Mouse (Mus musculus): ENCODE data around the gene Tmem176b. TPM values are rescaled to one million over a fixed set of nuclear protein-coding genes. Genes with fewer than 3 reads are reported as not detected.
A peak's percentile ranks its signal among the peaks of the same experiment; 100 is the strongest.
"Not testable (repeated sequence)": the region's sequence is repeated elsewhere in the genome, so short reads cannot be mapped to it uniquely, and the experiment has no call there.

Tmem176b gene
- polyA plus RNA-seq, 1 experiment from 2014 or later, result 329 TPM

DNA sequence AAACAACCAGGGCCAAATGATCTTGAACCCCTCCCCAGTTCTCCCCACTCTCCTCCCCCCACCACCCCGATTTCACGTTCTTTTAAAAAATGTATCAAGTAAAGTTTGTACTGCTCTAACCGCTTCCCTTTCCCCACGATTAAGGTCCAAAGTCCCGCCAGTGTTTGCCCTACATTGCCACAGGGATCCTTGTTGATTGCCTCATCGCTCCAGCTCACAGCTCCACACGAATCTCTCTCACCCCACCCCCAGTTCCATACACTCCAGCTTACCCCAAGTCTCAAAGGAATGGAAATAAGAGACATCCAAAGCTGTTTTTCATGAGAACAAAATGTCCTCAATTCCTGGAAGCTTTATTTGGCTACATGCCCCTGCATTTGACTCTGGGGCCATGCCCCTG lies 16.3 kb downstream of the Tmem176b start:
- H3K27ac ChIP-seq (ENCODE audit: low read length), result no peak overlapping the region
- H3K4me1 ChIP-seq (ENCODE audit: control insufficient read depth, insufficient read depth, low read length), result peaks cover 12% of the 10 kb centered on the region; the same call in 1 of the 2 replicates
- H3K9ac ChIP-seq (replicated peaks; ENCODE audit: low read depth, low read length), result no peak overlapping the region
- ATAC-seq (ENCODE audit: insufficient number of reproducible peaks, insufficient read depth, low FRiP score, low read depth), result no peak
- H3K36me3 ChIP-seq (ENCODE audit: control insufficient read depth, insufficient read depth, low read length), result no peaks in the 10 kb centered on the region
- H3K4me2 ChIP-seq (replicated peaks; ENCODE audit: low read depth, low read length), result no peak overlapping the region
- WGBS, result 55% methylated on average over 7 of the region's 7 CpGs
- no peak overlapping the region for H3K4me3 ChIP-seq (ENCODE audit: low read depth, low read length)
- no peaks in the 10 kb centered on the region for H3K9me3 ChIP-seq (ENCODE audit: control insufficient read depth, low read depth, low read length)
- H3K27me3 ChIP-seq (ENCODE audit: control insufficient read depth, insufficient read depth, low read length), result no peaks in the 10 kb centered on the region

DNA sequence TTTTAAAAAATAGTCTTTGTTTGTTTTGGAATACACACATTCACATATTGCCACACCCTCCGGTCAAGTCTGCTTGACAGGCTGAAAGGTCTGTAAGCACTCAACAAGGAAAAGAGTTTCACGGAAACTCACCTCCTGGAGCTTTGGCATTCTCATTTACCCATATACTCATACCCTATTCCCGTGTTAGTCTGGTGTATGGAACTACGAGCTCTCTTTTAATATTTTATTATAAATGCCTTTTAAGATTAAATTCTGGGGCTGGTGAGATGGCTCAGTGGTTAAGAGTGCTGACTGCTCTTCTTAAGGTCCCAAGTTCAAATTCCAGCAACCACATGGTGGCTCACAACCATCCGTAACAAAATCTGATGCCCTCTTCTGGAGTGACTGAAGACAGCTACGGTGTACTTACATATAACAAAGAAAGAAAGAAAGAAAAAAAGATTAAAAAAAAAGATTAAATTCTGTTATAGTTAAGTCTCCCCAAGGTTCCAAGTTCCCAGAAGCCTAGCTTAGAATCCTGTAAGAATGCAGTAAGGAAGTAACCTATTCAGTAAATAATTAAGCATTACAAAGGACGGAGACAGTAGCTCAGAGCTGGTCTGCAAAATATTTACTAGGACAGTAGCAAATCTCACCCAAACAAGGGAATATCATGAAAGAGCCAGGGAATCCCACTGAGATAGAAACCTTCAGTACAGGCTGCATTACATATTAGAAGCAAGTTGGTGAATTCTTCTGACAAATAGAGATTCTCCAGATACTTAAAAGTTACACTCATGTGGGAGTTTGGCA lies 19.1 kb downstream of the Tmem176b start:
- H3K27me3 ChIP-seq (ENCODE audit: control insufficient read depth, insufficient read depth, low read length); H3K4me2 ChIP-seq (replicated peaks; ENCODE audit: low read depth, low read length); H3K4me1 ChIP-seq (ENCODE audit: control insufficient read depth, insufficient read depth, low read length); ATAC-seq (ENCODE audit: insufficient number of reproducible peaks, insufficient read depth, low FRiP score, low read depth); H3K36me3 ChIP-seq (ENCODE audit: control insufficient read depth, insufficient read depth, low read length); H3K9ac ChIP-seq (replicated peaks; ENCODE audit: low read depth, low read length); H3K9me3 ChIP-seq (ENCODE audit: control insufficient read depth, low read depth, low read length); H3K27ac ChIP-seq (ENCODE audit: low read length); H3K4me3 ChIP-seq (ENCODE audit: low read depth, low read length): not testable (repeated sequence)
- WGBS, result 83% methylated on average over 7 of the region's 7 CpGs

DNA sequence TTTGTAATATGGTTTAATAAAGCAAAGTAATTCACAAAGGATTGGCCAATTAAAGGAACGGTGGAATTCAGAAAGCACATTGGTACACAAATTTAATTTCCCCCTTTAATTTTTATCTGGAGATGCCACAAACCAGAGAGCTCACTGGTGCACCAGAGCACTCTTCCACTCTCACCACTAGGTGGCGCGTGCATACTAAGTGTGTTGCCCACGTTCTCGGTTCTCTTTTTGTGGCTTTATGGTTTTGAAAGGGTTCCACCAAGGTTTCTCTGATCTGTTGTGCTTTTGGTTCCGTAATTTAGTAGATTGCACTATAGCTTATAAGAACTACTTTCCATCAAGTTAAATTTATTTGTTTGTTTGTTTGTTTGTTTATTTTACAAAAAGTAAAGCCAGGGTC lies 23.5 kb downstream of the Tmem176b start:
- Histone ChIP-seq H3K4me1 (ENCODE audit: control insufficient read depth, insufficient read depth, low read length) (no peaks in the 10 kb centered on the region), H3K9ac (replicated peaks; ENCODE audit: low read depth, low read length) (no peak overlapping the region), H3K27ac (ENCODE audit: low read length) (no peak overlapping the region), H3K9me3 (ENCODE audit: control insufficient read depth, low read depth, low read length) (no peaks in the 10 kb centered on the region), H3K36me3 (ENCODE audit: control insufficient read depth, insufficient read depth, low read length) (no peaks in the 10 kb centered on the region), H3K4me3 (ENCODE audit: low read depth, low read length) (no peak overlapping the region), H3K4me2 (replicated peaks; ENCODE audit: low read depth, low read length) (no peak overlapping the region), H3K27me3 (ENCODE audit: control insufficient read depth, insufficient read depth, low read length) (no peaks in the 10 kb centered on the region)
- no peak for ATAC-seq (ENCODE audit: insufficient number of reproducible peaks, insufficient read depth, low FRiP score, low read depth)
- 6% methylated on average over 6 of the region's 6 CpGs for WGBS

DNA sequence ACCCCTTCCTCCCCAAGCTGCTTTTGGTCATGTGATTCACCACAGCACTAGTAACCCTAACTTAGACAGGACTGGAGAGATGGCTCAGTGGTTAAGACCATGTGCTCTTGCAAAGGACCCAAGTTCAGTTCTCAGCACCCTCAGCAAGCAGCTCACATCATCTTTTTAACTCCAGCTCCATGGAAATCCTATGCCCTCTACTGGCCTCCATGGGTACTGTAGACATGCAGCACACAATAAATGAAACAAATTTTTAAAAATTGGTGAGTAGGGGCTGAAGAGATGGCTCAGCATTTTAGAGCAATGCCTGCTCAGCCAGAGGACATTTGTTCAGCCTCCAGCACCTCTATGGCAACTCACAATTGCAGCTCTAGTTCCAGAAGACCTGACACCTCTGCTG lies 26.3 kb downstream of the Tmem176b start:
- H3K27me3 ChIP-seq (ENCODE audit: control insufficient read depth, insufficient read depth, low read length), result no peaks in the 10 kb centered on the region
- no peak overlapping the region for H3K4me3 ChIP-seq (ENCODE audit: low read depth, low read length)
- no peaks in the 10 kb centered on the region for H3K4me1 ChIP-seq (ENCODE audit: control insufficient read depth, insufficient read depth, low read length)
- no peak for ATAC-seq (ENCODE audit: insufficient number of reproducible peaks, insufficient read depth, low FRiP score, low read depth)
- no peaks in the 10 kb centered on the region for H3K9me3 ChIP-seq (ENCODE audit: control insufficient read depth, low read depth, low read length)
- no peak overlapping the region for H3K4me2 ChIP-seq (replicated peaks; ENCODE audit: low read depth, low read length)
- H3K9ac ChIP-seq (replicated peaks; ENCODE audit: low read depth, low read length), result no peak overlapping the region
- no peaks in the 10 kb centered on the region for H3K36me3 ChIP-seq (ENCODE audit: control insufficient read depth, insufficient read depth, low read length)
- no peak overlapping the region for H3K27ac ChIP-seq (ENCODE audit: low read length)

DNA sequence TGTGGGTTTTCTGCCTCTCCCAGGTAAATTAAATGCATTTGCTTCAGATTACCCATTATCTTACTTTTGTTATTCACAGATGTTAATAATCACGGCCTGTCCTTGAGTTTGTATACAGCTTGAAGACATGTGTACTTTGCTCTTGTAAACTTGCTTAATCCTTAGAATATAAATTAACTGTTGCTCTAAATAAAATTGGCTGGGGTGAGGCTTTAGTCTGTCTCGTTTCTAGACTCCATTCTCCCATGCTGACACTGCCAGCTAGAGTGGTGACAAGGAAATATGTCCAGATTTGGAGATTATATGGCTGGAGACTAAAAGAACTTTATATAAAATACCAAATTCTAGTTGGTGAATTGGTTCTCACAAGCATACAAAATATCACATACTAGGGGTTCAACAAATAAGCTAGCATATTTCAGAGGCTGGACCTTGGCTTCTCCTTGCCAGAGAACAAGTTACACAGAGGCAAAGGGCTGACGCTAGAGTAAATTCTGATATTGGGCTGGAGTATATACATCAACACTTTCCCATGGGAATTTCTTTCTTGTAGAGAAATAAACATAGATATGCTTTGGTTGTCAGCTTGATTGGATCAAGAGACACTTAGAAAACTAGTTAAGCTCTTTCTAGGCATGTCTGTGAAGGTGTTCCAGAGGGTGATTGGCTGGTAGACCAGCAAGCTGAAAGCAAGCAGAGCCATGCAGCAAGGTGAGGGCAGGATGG lies 31.6 kb downstream of the Tmem176b start:
- Histone ChIP-seq H3K4me2 (replicated peaks; ENCODE audit: low read depth, low read length) (no peak overlapping the region), H3K9me3 (ENCODE audit: control insufficient read depth, low read depth, low read length) (no peaks in the 10 kb centered on the region), H3K27me3 (ENCODE audit: control insufficient read depth, insufficient read depth, low read length) (no peaks in the 10 kb centered on the region), H3K9ac (replicated peaks; ENCODE audit: low read depth, low read length) (no peak overlapping the region), H3K36me3 (ENCODE audit: control insufficient read depth, insufficient read depth, low read length) (no peaks in the 10 kb centered on the region), H3K27ac (ENCODE audit: low read length) (peak overlapping the region; percentile 71), H3K4me3 (ENCODE audit: low read depth, low read length) (no peak overlapping the region), H3K4me1 (ENCODE audit: control insufficient read depth, insufficient read depth, low read length) (no peaks in the 10 kb centered on the region)
- 47% methylated on average over 3 of the region's 3 CpGs for WGBS
- ATAC-seq (ENCODE audit: insufficient number of reproducible peaks, insufficient read depth, low FRiP score, low read depth), result no peak; the same call in 1 of the 2 replicates

DNA sequence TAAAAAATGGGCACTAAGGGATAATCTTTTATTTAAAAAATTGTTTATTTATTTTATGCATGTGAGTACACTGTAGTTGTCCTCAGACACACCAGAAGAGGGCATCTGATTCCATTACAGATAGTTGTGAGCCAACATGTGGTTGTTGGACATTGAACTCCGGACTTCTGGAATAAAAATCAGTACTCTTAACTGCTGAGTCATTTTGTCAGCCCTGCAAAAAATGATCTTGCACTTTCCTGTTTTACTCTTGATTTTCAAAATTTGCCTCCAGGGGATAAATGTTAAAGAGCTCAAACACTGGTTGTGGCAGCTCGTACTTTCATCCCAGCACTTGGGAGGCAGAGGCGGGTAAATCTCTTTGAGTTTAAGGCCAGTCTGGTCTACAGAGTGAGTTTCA lies 34.5 kb downstream of the Tmem176b start:
- Histone ChIP-seq H3K9ac (replicated peaks; ENCODE audit: low read depth, low read length) (no peak overlapping the region), H3K4me1 (ENCODE audit: control insufficient read depth, insufficient read depth, low read length) (no peaks in the 10 kb centered on the region), H3K4me2 (replicated peaks; ENCODE audit: low read depth, low read length) (no peak overlapping the region), H3K4me3 (ENCODE audit: low read depth, low read length) (no peak overlapping the region), H3K27me3 (ENCODE audit: control insufficient read depth, insufficient read depth, low read length) (no peaks in the 10 kb centered on the region), H3K9me3 (ENCODE audit: control insufficient read depth, low read depth, low read length) (no peaks in the 10 kb centered on the region), H3K27ac (ENCODE audit: low read length) (no peak overlapping the region), H3K36me3 (ENCODE audit: control insufficient read depth, insufficient read depth, low read length) (no peaks in the 10 kb centered on the region)
- WGBS, result 83% methylated on average over 3 of the region's 3 CpGs
- ATAC-seq (ENCODE audit: insufficient number of reproducible peaks, insufficient read depth, low FRiP score, low read depth), result no peak

DNA sequence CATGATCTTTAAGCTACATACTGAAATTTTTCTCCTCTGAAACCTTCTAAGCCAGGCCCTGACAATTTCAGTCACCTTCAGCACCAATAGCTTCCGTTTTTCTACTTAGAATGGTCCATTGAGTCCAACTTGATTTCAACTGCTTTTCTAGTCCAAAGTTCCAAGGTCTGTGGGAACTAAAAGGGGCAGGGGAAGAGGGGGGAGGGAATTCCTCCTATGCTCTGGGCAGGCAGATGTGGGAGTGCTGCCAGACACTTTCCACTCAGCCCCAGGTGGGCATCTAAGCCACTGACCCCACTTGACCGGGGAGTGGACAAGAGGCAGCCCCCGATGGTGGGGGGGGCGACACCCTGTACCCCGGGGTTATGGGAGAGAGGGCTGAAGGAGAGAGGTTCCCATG lies 37.0 kb downstream of the Tmem176b start:
- no peak overlapping the region for H3K9ac ChIP-seq (replicated peaks; ENCODE audit: low read depth, low read length)
- no peaks in the 10 kb centered on the region for H3K9me3 ChIP-seq (ENCODE audit: control insufficient read depth, low read depth, low read length)
- no peak overlapping the region for H3K4me3 ChIP-seq (ENCODE audit: low read depth, low read length)
- no peak overlapping the region for H3K4me2 ChIP-seq (replicated peaks; ENCODE audit: low read depth, low read length)
- H3K27me3 ChIP-seq (ENCODE audit: control insufficient read depth, insufficient read depth, low read length), result no peaks in the 10 kb centered on the region
- WGBS, result 84% methylated on average over 5 of the region's 5 CpGs
- no peak overlapping the region for H3K27ac ChIP-seq (ENCODE audit: low read length)
- no peak for ATAC-seq (ENCODE audit: insufficient number of reproducible peaks, insufficient read depth, low FRiP score, low read depth)
- no peaks in the 10 kb centered on the region for H3K4me1 ChIP-seq (ENCODE audit: control insufficient read depth, insufficient read depth, low read length)
- no peaks in the 10 kb centered on the region for H3K36me3 ChIP-seq (ENCODE audit: control insufficient read depth, insufficient read depth, low read length)

DNA sequence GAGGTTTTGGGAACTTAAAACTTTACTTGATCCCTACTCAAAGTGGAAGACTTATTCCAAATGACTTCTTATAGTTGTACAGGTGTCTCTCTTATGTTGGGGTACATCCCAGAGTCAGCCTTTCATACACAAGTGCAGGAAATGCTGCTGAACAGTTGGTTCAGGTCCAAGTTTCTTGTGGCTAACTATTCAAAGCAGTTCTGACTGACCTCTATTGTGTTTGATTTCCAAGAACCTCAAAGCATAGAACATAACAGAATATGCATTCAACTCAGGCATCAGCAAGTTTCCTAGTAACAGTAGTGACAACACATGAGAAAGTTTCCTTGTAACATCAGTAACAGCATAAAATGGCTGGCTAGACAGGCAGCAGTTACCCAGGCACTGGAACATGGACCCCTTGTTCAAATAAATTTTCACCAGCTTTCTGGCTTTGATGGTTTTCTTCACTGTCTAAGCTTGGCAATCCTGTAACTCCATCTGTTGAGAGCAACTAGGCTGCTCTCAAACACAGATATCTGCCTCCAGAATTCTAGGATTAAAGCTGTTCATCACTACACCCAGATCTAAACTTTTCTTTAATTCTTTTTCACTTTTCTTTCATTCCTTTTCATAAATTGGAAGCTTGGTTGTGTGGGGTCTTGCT lies 37.8 kb downstream of the Tmem176b start:
- Histone ChIP-seq H3K4me1 (ENCODE audit: control insufficient read depth, insufficient read depth, low read length) (no peaks in the 10 kb centered on the region), H3K9me3 (ENCODE audit: control insufficient read depth, low read depth, low read length) (no peaks in the 10 kb centered on the region), H3K36me3 (ENCODE audit: control insufficient read depth, insufficient read depth, low read length) (no peaks in the 10 kb centered on the region), H3K4me2 (replicated peaks; ENCODE audit: low read depth, low read length) (no peak overlapping the region), H3K9ac (replicated peaks; ENCODE audit: low read depth, low read length) (no peak overlapping the region), H3K27me3 (ENCODE audit: control insufficient read depth, insufficient read depth, low read length) (no peaks in the 10 kb centered on the region), H3K27ac (ENCODE audit: low read length) (no peak overlapping the region), H3K4me3 (ENCODE audit: low read depth, low read length) (no peak overlapping the region)
- no peak for ATAC-seq (ENCODE audit: insufficient number of reproducible peaks, insufficient read depth, low FRiP score, low read depth)

Measured in stomach, embryonic 14.5 days (tissue).